Mouse (Mus musculus): ENCODE data around the gene Dpep2nb. TPM values are rescaled to one million over a fixed set of nuclear protein-coding genes. Genes with fewer than 3 reads are reported as not detected.
A peak's percentile ranks its signal among the peaks of the same experiment; 100 is the strongest.
"Not testable (repeated sequence)": the region's sequence is repeated elsewhere in the genome, so short reads cannot be mapped to it uniquely, and the experiment has no call there.

Gene Dpep2nb
- not detected for total RNA-seq (2021)
- long read RNA-seq, experiment 1 = 0 reads
- long read RNA-seq, experiment 2 = 0 reads

- no peak for DNase-seq
- intact Hi-C loops (cut with DNase I) = no loop called here
These were observed at the start of gene Dpep2nb for GRCm38 (mm10) chr8:106005875-106006274. Gene Dpep2nb, minus strand, starts transcription at chr8:106005975.

- DNase-seq = no peak
- intact Hi-C loops (cut with DNase I) = no loop called here
These were observed 49.3 kb upstream of the Dpep2nb start for GRCm38 (mm10) chr8:106055038-106055437.

- no peak for DNase-seq
- intact Hi-C loops (cut with DNase I) = no loop called here
These were observed 48.5 kb upstream of the Dpep2nb start for GRCm38 (mm10) chr8:106054190-106054811.

- no peak for DNase-seq
- intact Hi-C loops (cut with DNase I) = no loop called here
These were observed 46.8 kb upstream of the Dpep2nb start for GRCm38 (mm10) chr8:106052510-106053089.

GRCm38 (mm10) chr8:106051068-106051467, 45.3 kb upstream of the Dpep2nb start:
- intact Hi-C loops (cut with DNase I) = no loop called here
- no peak for DNase-seq

- intact Hi-C loops (cut with DNase I) = no loop called here
- no peak for DNase-seq
These were observed 44.1 kb upstream of the Dpep2nb start for GRCm38 (mm10) chr8:106049840-106050239.

GRCm38 (mm10) chr8:106047854-106048630, 42.3 kb upstream of the Dpep2nb start:
- no peak for DNase-seq
- intact Hi-C loops (cut with DNase I) = no loop called here

GRCm38 (mm10) chr8:106046872-106047559, 41.2 kb upstream of the Dpep2nb start:
- intact Hi-C loops (cut with DNase I) = no loop called here
- no peak for DNase-seq

- peak; percentile 29 to 47 for DNase-seq
- intact Hi-C loops (cut with DNase I) = no loop called here
These were observed 38.4 kb upstream of the Dpep2nb start for GRCm38 (mm10) chr8:106044151-106044550.

GRCm38 (mm10) chr8:106043055-106043454, 37.3 kb upstream of the Dpep2nb start:
- intact Hi-C loops (cut with DNase I) = no loop called here
- DNase-seq = no peak

GRCm38 (mm10) chr8:106040218-106040617, 34.4 kb upstream of the Dpep2nb start:
- intact Hi-C loops (cut with DNase I) = no loop called here
- no peak for DNase-seq

GRCm38 (mm10) chr8:106039605-106040004, 33.8 kb upstream of the Dpep2nb start:
- intact Hi-C loops (cut with DNase I) = no loop called here
- no peak for DNase-seq

GRCm38 (mm10) chr8:106038721-106039120, 32.9 kb upstream of the Dpep2nb start:
- intact Hi-C loops (cut with DNase I) = no loop called here
- DNase-seq = no peak

- peak; percentile 45 to 54 for DNase-seq
- intact Hi-C loops (cut with DNase I) = loop anchor here (1.0 to 10.0 kb wide), 3 partner anchors 31 to 308 kb away; partner anchors contain the start of gene Dus2
These were observed 16.7 kb upstream of the Dpep2nb start for GRCm38 (mm10) chr8:106022483-106022882.

GRCm38 (mm10) chr8:106018039-106018438, 12.3 kb upstream of the Dpep2nb start:
- no peak for DNase-seq
- intact Hi-C loops (cut with DNase I) = no loop called here

- intact Hi-C loops (cut with DNase I) = no loop called here
- no peak for DNase-seq
These were observed 11.4 kb upstream of the Dpep2nb start for GRCm38 (mm10) chr8:106017130-106017529.

- intact Hi-C loops (cut with DNase I) = no loop called here
- DNase-seq = no peak
These were observed 10.5 kb upstream of the Dpep2nb start for GRCm38 (mm10) chr8:106016284-106016683.

- intact Hi-C loops (cut with DNase I); DNase-seq: not testable (repeated sequence)
These were observed 6.4 kb upstream of the Dpep2nb start for GRCm38 (mm10) chr8:106012203-106012602.

- DNase-seq = no peak
- intact Hi-C loops (cut with DNase I) = no loop called here
These were observed 5.8 kb upstream of the Dpep2nb start, which contains the start of gene Ddx28 for GRCm38 (mm10) chr8:106011643-106011986. Gene Ddx28, minus strand, starts transcription at chr8:106011882.

- intact Hi-C loops (cut with DNase I) = no loop called here
- peak; percentile 81 to 84 for DNase-seq
These were observed 5.2 kb upstream of the Dpep2nb start for GRCm38 (mm10) chr8:106010748-106011642.
